Mouse (Mus musculus) kidney, adult 8-10 months (tissue): ENCODE results near the gene Nit1.
A peak's percentile ranks its signal among the peaks of the same experiment; 100 is the strongest.

Experiments
- DNase-seq, 2 experiments: peaks; one replicate each; pipeline ENCODE4 v3.0.0; 2022

The Nit1 gene

DNA sequence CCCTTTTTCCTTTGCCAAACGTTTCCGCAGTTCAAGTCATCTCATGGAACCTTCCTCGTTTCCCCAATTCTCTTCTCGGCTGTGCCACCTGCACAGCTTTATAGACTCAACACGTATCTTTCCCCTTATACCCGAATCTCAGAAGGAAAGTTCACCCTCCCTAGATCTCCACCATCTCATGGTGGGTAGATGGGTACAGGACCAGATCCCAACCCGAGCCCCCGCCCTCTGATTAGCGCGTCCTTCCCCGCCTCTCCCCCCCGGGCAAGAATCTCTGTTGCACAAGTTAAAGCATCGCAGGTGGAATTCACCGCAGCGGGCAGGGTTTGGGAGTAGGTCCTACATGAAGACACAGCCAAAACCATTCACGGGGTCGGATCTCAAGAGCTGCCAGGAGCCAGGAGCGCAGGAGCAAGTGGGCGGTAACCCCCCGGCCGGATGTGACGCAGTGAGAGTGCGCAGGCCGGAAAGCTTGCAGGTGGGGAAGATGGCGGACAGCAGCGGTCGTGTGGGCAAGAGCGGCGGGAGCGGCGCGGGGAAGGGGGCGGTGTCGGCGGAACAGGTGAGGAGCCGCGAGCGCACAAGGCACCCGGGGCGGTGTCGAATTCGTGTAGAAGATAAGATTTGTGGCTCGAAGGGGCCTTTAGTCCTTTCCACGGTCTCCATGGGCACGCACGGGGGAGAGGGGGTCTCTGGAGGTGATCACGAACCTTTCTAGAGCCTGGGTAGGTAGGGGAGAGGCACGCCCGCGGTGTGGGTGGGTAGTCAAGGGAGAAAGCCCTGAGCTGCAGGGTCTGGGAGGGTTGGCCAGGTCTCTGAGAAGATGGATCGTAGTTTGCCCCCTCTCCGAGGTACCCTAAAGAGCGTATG, at the start of gene Nit1, which contains the start of gene Pfdn2:
Gene Nit1 (minus strand): TSS at position 422 of the 870 bp plus-strand sequence.
Gene Pfdn2 (plus strand): TSS at position 446 of the 870 bp plus-strand sequence.
- peak; percentile 89 to 92 for DNase-seq

DNA sequence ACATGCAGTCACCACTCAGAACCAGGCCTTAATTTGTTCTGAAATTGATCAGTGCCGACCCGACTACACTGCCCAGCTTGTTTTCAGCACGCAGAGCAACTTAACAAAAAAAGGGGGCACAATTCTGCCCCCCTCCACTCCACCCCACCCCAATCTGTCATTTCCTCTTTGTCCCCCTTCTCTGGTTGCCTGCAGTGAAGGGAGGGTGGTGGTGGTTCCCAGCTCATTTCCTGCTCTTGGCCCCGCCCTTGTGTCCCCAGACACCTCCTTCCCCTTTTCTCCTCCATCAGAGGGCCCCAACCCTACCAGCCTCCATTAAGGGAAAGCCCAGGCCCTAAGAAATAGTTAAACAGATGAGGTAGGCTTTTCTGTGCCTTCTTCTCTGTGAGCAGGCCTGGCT, 44.7 kb upstream of the Nit1 start:
- no peak for DNase-seq

DNA sequence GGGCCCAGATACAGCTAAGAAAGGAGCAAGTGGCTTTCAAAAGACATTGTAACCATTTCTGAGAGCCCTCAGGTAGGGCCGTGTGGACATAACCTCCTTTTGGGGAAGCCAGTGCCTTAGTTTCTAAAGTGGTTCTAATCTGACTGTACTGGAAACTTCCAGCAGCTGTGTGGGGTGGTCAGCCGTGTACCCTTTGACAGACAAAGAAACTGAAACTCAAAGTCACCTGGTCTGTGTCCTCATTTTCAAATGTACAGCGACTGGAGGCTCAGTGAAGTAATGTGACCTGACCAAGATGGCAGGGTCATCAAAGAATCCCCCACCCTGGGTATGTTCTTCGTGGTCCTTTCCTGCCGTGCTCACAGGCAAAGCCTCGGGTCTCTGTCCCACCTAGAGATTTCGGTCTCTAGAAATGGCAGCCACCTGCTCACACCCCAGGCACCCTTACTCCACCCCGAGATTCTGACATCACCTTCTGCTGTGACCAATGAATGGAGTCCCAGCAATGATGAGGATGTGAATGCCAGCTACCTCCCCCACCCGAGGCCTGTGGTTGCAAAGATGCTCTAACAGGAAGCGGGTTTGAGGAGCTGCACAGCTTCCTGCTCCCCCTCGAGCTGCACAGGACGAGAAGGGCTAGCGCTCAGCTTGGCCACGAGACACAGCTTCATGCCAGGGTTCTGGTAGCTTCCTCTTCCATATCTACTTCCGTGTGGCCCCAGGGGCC, 43.1 kb upstream of the Nit1 start, which contains the start of gene Arhgap30:
Gene Arhgap30 (plus strand): TSS at position 579 of the 727 bp plus-strand sequence.
- DNase-seq: peak in 1 of 2 experiments; percentile 26

GRCm38 (mm10) chr1:171387099-171387498, 41.7 kb upstream of the Nit1 start:
- no peak for DNase-seq

- DNase-seq: no peak
These were observed 39.7 kb upstream of the Nit1 start for GRCm38 (mm10) chr1:171385171-171385570.

DNA sequence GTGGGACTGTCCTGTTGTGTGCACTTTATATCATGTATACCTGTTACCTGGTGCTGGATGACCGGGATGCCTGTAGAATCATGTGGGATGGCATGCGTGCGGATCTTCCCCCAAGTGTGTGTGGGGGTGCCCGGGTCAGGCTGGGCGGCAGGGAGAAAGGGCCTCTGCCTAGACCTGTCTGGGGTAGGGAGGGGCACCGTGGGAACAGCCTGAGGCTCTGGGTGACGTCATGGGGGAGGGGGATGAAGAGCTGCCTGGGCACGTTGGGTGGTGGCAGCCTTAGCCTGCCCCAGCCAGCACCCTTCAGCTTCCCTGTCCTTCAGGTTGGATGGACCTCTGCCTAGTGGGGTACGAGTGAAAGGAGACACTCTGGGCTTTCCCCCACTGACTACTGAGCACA, 38.9 kb upstream of the Nit1 start:
- no peak for DNase-seq

GRCm38 (mm10) chr1:171382096-171382620, 36.7 kb upstream of the Nit1 start:
- no peak for DNase-seq

GRCm38 (mm10) chr1:171379935-171380599, 34.6 kb upstream of the Nit1 start:
- DNase-seq: peak; percentile 55 to 75

GRCm38 (mm10) chr1:171378298-171378697, 32.9 kb upstream of the Nit1 start:
- no peak for DNase-seq

DNA sequence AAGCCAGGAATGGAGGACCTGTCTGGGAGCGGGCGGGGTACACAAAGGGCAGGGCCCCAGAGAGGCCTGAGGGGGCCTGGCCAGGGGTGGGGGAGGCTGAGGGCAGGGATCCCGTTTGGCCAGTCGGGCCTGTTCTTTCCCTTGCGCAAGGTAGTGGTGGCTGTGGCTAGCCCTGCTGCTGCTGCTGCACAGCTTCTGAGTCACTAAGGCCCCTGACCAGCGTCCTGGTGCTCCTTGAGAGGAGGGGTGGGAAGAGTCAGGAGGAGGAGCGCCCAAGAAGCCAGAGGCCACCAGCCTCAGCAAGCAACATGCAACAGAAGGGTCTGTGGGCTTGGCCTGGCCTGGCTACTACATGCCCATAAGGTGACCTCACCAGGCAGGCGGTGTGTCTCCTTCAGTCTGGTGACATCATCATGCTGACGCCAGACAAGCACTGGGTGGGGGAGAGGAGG, 30.2 kb upstream of the Nit1 start:
- DNase-seq: no peak

- DNase-seq: no peak
These were observed 28.5 kb upstream of the Nit1 start for GRCm38 (mm10) chr1:171373946-171374345.

DNA sequence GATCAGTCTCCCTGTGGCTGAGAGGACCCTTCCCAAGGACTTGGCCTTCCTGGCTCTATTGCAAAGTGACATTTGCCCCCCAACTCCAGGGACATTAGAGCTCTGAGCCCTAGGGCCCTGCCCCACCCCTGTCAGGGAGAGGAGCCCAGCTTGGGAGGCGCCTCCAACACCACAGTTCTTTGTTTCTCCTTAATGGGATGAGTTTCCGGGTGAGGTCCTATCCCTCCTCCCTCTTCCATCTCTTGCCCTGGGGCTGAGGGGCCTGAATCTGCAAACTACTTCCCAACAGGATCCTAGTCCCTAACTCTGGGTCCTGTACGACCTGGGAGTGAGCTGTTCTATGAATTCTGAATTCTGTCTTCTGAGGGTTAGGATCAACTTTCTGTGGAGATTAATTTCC, 27.4 kb upstream of the Nit1 start:
- no peak for DNase-seq

DNA sequence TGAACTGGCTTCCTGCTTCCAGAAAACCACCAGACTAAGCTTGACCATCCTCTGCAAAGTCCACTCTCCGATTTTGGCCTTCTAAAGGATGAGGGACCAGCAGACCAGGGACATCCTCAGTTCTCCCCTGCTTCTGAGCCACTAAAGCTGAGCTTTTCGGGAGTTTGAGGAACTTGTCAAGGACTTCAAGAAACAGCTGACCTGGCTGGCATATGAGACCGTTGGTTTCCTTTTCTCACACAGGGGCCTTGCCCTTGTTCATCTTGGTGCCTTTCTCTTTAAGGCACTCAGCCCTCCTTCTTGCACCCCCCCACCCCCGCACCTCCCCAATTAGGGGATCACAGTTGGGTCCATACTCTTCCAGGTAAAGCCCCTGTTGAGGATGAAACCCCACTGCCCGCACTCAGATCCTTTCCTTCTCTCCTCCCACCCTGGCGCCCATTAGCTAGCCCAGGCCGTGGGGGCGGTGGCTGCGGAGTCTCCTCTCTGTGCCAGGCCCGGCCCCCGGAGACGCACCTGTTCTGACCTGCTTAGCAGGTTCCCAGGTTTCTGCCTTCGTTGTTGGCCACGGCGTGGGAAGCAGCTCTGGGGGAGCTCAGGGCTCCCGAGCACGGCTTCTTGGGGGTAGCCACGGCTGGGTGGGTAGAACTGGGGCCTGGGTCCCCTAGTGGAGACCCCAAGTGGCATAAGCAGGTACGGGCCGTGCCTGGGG, 24.6 kb upstream of the Nit1 start, which contains the start of gene Nectin4:
Gene Nectin4 (plus strand): TSS at position 255 of the 712 bp plus-strand sequence.
- DNase-seq: peak in 1 of 2 experiments; percentile 28

DNA sequence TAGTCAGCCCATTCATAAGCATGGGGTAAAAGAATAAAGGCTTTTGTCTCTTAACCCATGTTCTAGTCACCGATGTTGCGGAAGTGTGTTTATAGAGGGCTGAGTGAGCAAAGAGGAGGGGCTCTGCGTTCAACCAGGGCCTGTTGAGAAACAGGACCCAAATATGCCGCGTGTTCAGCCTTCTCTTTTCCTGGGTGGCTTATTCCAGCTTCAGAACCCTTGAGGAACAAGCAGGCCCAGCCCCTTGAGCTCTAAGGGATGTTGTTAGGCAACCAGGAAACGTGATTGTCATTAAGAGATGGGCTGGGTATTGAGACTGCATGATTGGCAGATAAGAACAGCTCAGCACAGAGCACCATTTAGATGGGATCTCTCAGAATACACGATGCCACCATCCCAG, 20.5 kb upstream of the Nit1 start:
- DNase-seq: no peak

DNA sequence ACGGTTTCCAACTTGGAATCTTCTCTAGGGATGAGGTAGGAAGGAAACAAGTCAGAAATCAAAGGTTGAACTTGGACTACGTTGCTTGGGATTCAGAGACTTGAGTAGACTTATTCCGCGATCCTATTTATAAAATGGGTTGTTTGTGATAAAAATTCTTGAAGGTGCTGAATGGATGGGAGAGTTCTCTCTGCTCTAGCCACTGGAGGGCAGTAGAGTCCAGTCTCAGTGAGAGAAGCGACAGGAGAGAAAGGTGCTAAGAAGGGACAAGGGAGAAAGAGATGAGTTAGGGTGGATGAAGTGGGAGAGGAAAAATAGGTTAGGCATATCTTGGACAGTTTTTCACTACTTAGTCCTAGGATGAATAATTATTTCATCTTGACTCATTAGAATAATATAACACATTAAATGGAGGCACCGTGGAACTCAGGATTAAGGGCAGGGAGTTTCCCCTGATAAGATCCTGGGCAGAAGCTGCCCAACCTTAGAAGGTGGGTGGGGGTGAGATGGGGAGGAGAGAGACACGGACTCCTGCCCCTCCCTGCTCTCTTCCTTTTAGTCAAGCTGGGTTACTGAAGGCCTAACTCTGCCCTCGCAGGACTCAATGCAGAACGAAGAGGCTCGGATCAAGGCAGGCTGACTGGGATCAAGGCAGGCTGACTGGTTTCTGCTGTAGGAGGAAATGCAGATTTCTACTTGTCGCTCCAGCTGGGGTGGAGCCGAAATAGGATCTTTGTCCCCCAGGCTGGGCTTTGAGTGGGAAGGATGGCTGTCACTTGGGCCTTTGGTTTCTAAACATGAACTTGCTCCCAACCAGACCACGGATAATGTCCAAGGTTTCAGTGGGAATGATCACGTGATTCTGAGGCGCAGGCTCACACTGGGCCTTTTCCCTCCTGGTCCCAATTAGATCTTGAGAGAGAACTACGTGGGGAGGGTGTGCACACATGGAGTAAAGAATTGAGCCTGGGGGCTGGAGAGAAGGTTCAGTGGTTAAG, 16.0 kb upstream of the Nit1 start:
- DNase-seq: peak; percentile 52 to 71

DNA sequence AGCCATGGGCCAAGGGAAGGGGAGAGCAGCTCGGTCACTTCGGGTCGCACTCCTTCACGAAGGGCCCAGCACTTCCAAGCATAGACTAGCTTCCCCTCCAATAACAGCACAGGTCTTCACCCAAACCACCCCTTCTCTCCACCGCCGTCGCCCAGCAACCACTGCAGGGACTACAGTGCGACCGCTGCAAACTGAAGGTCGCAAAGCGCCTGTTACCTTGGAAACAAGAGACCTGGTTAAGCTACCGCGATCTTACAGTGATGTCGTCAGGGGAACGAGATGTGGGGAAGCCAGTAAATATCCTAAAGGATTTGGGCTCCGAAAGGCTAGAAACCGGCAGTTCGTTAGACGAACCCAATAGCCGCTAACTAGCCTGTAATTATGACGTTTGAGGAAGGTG, 15.2 kb upstream of the Nit1 start, which contains the start of gene Klhdc9:
Gene Klhdc9 (minus strand): TSS at position 143 of the 400 bp plus-strand sequence.
- peak; percentile 90 to 93 for DNase-seq

DNA sequence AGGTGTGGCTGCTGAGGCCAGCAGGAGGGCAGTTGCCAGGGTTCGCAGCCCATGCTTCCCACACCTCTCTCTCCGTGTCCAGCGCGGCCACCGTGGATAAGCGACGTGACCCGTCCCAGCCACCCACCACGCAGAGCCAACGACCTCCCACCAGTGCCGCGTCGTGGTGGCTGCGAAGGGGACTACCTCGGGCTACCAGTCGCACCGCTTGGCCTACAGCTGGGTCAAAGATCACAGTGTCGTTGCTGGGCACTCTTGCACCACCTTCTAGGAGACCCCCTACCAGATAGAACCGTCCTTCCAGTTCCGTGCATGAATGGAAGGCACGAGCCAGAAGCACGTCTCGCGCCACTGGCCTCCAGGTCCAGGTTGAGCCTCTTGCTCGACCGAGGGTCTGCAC, 14.8 kb upstream of the Nit1 start:
- DNase-seq: no peak

- DNase-seq: no peak
These were observed 13.0 kb upstream of the Nit1 start for GRCm38 (mm10) chr1:171358421-171358820.

GRCm38 (mm10) chr1:171356814-171357213, 11.4 kb upstream of the Nit1 start:
- no peak for DNase-seq

DNA sequence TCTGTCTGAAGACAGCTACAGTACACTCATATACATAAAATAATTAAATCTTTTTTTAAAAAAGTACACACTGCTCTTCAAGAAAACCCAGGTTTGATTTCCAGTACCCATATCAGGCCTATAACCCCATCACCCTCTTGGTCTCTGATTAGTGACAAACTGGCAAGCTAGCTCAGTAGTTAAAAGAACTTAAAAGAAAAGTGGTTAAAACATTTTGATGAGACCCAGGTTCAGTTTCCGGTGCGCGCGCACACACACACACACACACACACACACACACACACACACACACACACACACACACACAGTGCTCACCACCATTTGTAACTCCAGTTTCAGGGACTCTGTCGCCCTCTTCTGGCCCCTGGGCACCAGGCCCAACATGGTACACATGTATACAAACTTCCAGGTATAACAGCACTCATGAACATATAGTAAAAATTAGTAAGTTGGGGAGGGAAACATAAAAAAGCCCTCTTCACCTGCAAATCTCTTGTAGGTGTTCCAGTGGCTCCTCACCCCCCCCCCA, 10.4 kb upstream of the Nit1 start:
- no peak for DNase-seq
